Mouse (Mus musculus): Measurements from ENCODE around the gene Vwa8.

Vwa8 gene

GRCm38 (mm10) chr14:79119354-79119753 lies 270.5 kb downstream of the Vwa8 start:
- Histone ChIP-seq H3K9me3 (ENCODE audit: low read length) (no peaks in the 10 kb centered on the region), H3K27me3 (ENCODE audit: insufficient read depth, low read length) (no peaks in the 10 kb centered on the region), H3K4me1 (replicated peaks; ENCODE audit: low read depth, low read length) (peaks cover 18% of the 10 kb centered on the region), H3K36me3 (ENCODE audit: insufficient read depth, low read length) (no peaks in the 10 kb centered on the region; the same call in 1 of the 2 replicates), H3K4me3 (replicated peaks; ENCODE audit: low read length) (no peak overlapping the region)
- TF ChIP-seq POU5F1 (IDR thresholded peaks at IDR 0.05; ENCODE audit: borderline replicate concordance, low read length): no peak
- TF ChIP-seq NANOG (IDR thresholded peaks at IDR 0.05; ENCODE audit: borderline replicate concordance, low read length): no peak
- TF ChIP-seq CTCF (conservative IDR thresholded peaks at IDR 0.05; ENCODE audit: low read length): no peak

DNA sequence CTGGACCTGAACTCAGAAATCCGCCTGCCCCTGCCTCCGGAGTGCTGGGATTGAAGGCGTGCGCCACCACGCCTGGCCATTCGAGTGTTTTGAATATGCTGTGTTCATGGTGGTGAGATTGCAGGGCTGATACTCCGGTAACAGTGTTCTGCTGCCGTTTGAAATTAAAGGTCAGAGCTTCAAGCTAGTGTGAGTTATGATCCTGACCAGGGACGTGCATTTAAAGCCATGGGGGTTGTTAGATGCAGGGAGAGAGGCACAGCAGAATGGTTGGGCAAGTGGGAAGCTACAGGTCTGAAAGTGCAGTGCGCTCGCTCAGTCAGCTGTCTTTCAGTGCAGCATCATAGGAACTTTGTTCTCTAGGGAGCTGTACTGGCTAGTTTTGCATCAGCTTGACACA lies 271.8 kb downstream of the Vwa8 start:
- Histone ChIP-seq H3K4me1 (replicated peaks; ENCODE audit: low read depth, low read length) (peaks cover 18% of the 10 kb centered on the region), H3K36me3 (ENCODE audit: insufficient read depth, low read length) (no peaks in the 10 kb centered on the region; the same call in 1 of the 2 replicates), H3K4me3 (replicated peaks; ENCODE audit: low read length) (no peak overlapping the region), H3K9me3 (ENCODE audit: low read length) (no peaks in the 10 kb centered on the region), H3K27me3 (ENCODE audit: insufficient read depth, low read length) (no peaks in the 10 kb centered on the region)
- TF ChIP-seq POU5F1 (IDR thresholded peaks at IDR 0.05; ENCODE audit: borderline replicate concordance, low read length) (no peak), CTCF (conservative IDR thresholded peaks at IDR 0.05; ENCODE audit: low read length) (no peak), NANOG (IDR thresholded peaks at IDR 0.05; ENCODE audit: borderline replicate concordance, low read length) (no peak)

DNA sequence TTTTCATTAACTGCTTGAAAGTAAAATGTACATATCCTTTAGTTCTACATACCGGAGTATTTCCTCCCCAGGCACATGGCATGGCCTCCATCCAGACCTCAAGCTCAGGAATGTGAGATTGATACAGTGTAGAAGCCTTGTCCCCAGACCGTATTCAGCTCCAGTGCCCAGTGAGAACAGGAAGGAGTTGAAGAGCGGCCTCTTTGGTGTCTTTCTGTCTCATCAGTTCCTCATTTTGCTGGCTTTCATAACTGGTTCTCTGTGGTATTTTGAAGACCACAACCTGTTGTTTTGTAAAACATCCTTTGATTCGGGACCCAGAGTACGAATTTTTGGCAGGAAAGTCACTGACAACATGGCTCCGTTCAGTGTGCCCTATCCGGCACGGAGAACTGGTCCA lies 274.6 kb downstream of the Vwa8 start:
- TF ChIP-seq NANOG (IDR thresholded peaks at IDR 0.05; ENCODE audit: borderline replicate concordance, low read length): no peak
- TF ChIP-seq POU5F1 (IDR thresholded peaks at IDR 0.05; ENCODE audit: borderline replicate concordance, low read length): no peak
- no peak for TF ChIP-seq CTCF (conservative IDR thresholded peaks at IDR 0.05; ENCODE audit: low read length)
- Histone ChIP-seq H3K4me1 (replicated peaks; ENCODE audit: low read depth, low read length) (peaks cover 18% of the 10 kb centered on the region), H3K36me3 (ENCODE audit: insufficient read depth, low read length) (no peaks in the 10 kb centered on the region; the same call in 1 of the 2 replicates), H3K4me3 (replicated peaks; ENCODE audit: low read length) (no peak overlapping the region), H3K9me3 (ENCODE audit: low read length) (no peaks in the 10 kb centered on the region), H3K27me3 (ENCODE audit: insufficient read depth, low read length) (no peaks in the 10 kb centered on the region)

- no peaks in the 10 kb centered on the region; the same call in 1 of the 2 replicates for H3K36me3 ChIP-seq (ENCODE audit: insufficient read depth, low read length)
- no peaks in the 10 kb centered on the region for H3K27me3 ChIP-seq (ENCODE audit: insufficient read depth, low read length)
- H3K9me3 ChIP-seq (ENCODE audit: low read length): no peaks in the 10 kb centered on the region
- peak; percentile 57 for TF ChIP-seq CTCF (conservative IDR thresholded peaks at IDR 0.05; ENCODE audit: low read length)
- TF ChIP-seq NANOG (IDR thresholded peaks at IDR 0.05; ENCODE audit: borderline replicate concordance, low read length): no peak
- H3K4me3 ChIP-seq (replicated peaks; ENCODE audit: low read length): no peak overlapping the region
- peaks cover 16% of the 10 kb centered on the region for H3K4me1 ChIP-seq (replicated peaks; ENCODE audit: low read depth, low read length)
These were observed 275.8 kb downstream of the Vwa8 start for GRCm38 (mm10) chr14:79124643-79125042.

- TF ChIP-seq NANOG (IDR thresholded peaks at IDR 0.05; ENCODE audit: borderline replicate concordance, low read length) (no peak), CTCF (conservative IDR thresholded peaks at IDR 0.05; ENCODE audit: low read length) (no peak), POU5F1 (IDR thresholded peaks at IDR 0.05; ENCODE audit: borderline replicate concordance, low read length) (no peak)
- no peaks in the 10 kb centered on the region for H3K9me3 ChIP-seq (ENCODE audit: low read length)
These were observed 277.3 kb downstream of the Vwa8 start for GRCm38 (mm10) chr14:79126176-79126575.

GRCm38 (mm10) chr14:79134891-79135334 lies 286.1 kb downstream of the Vwa8 start:
- H3K9me3 ChIP-seq (ENCODE audit: low read length): no peaks in the 10 kb centered on the region
- H3K4me1 ChIP-seq (replicated peaks; ENCODE audit: low read depth, low read length): peaks cover 17% of the 10 kb centered on the region
- H3K27me3 ChIP-seq (ENCODE audit: insufficient read depth, low read length): no peaks in the 10 kb centered on the region
- H3K36me3 ChIP-seq (ENCODE audit: insufficient read depth, low read length): no peaks in the 10 kb centered on the region
- no peak for TF ChIP-seq POU5F1 (IDR thresholded peaks at IDR 0.05; ENCODE audit: borderline replicate concordance, low read length)
- no peak overlapping the region for H3K4me3 ChIP-seq (replicated peaks; ENCODE audit: low read length)

More at GRCm38 (mm10) chr14:79126176-79126575, 277.3 kb downstream of the Vwa8 start:
- Histone ChIP-seq H3K4me3 (replicated peaks; ENCODE audit: low read length) (no peak overlapping the region), H3K4me1 (replicated peaks; ENCODE audit: low read depth, low read length) (0 out of 2 replicates have a peak, but pooled peaks cover 3% of the 10 kb centered on the region), H3K36me3 (ENCODE audit: insufficient read depth, low read length) (no peaks in the 10 kb centered on the region; the same call in 1 of the 2 replicates), H3K27me3 (ENCODE audit: insufficient read depth, low read length) (no peaks in the 10 kb centered on the region)

DNA sequence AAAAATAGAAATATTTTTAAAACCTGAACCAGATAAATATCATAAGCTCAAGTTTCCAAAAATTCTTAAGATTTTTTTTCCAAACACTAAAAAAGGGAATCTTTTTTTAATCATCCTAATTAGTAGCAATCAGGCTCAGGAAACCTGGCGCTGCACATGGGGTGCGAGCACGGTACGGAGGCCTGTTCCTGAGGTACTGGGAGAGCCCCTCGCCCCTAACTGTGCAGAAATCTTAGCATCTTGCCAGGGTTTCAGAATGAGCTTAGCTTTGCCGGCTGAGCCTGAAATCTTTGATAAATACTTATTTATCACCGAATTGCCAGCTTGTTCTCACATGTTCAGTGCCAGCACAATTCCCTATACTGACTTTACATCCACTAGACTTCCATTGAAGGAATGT lies 286.6 kb downstream of the Vwa8 start:
- TF ChIP-seq CTCF (conservative IDR thresholded peaks at IDR 0.05; ENCODE audit: low read length) (no peak), NANOG (IDR thresholded peaks at IDR 0.05; ENCODE audit: borderline replicate concordance, low read length) (no peak), POU5F1 (IDR thresholded peaks at IDR 0.05; ENCODE audit: borderline replicate concordance, low read length) (no peak)
- H3K36me3 ChIP-seq (ENCODE audit: insufficient read depth, low read length): no peaks in the 10 kb centered on the region
- H3K27me3 ChIP-seq (ENCODE audit: insufficient read depth, low read length): no peaks in the 10 kb centered on the region
- peaks cover 22% of the 10 kb centered on the region for H3K4me1 ChIP-seq (replicated peaks; ENCODE audit: low read depth, low read length)
- H3K4me3 ChIP-seq (replicated peaks; ENCODE audit: low read length): no peak overlapping the region
- no peaks in the 10 kb centered on the region for H3K9me3 ChIP-seq (ENCODE audit: low read length)

- no peak overlapping the region for H3K4me3 ChIP-seq (replicated peaks; ENCODE audit: low read length)
- TF ChIP-seq NANOG (IDR thresholded peaks at IDR 0.05; ENCODE audit: borderline replicate concordance, low read length) (no peak), CTCF (conservative IDR thresholded peaks at IDR 0.05; ENCODE audit: low read length) (no peak), POU5F1 (IDR thresholded peaks at IDR 0.05; ENCODE audit: borderline replicate concordance, low read length) (no peak)
- no peaks in the 10 kb centered on the region for H3K27me3 ChIP-seq (ENCODE audit: insufficient read depth, low read length)
- H3K9me3 ChIP-seq (ENCODE audit: low read length): no peaks in the 10 kb centered on the region
- peaks cover 34% of the 10 kb centered on the region for H3K4me1 ChIP-seq (replicated peaks; ENCODE audit: low read depth, low read length)
- no peaks in the 10 kb centered on the region for H3K36me3 ChIP-seq (ENCODE audit: insufficient read depth, low read length)
These were observed 287.7 kb downstream of the Vwa8 start for GRCm38 (mm10) chr14:79136585-79136984.

- Histone ChIP-seq H3K27me3 (ENCODE audit: insufficient read depth, low read length) (no peaks in the 10 kb centered on the region), H3K36me3 (ENCODE audit: insufficient read depth, low read length) (no peaks in the 10 kb centered on the region), H3K9me3 (ENCODE audit: low read length) (no peaks in the 10 kb centered on the region), H3K4me3 (replicated peaks; ENCODE audit: low read length) (no peak overlapping the region), H3K4me1 (replicated peaks; ENCODE audit: low read depth, low read length) (peaks cover 35% of the 10 kb centered on the region)
- no peak for TF ChIP-seq POU5F1 (IDR thresholded peaks at IDR 0.05; ENCODE audit: borderline replicate concordance, low read length)
- TF ChIP-seq NANOG (IDR thresholded peaks at IDR 0.05; ENCODE audit: borderline replicate concordance, low read length): no peak
- TF ChIP-seq CTCF (conservative IDR thresholded peaks at IDR 0.05; ENCODE audit: low read length): no peak
These were observed 288.2 kb downstream of the Vwa8 start for GRCm38 (mm10) chr14:79137100-79137499.
